Mouse (Mus musculus): Measurements from ENCODE around the gene Mpdz. TPM values are rescaled to one million over a fixed set of nuclear protein-coding genes. Genes with fewer than 3 reads are reported as not detected.

Gene Mpdz
- polyA plus RNA-seq, 1 experiment from 2014 or later = 45.3 TPM

DNA sequence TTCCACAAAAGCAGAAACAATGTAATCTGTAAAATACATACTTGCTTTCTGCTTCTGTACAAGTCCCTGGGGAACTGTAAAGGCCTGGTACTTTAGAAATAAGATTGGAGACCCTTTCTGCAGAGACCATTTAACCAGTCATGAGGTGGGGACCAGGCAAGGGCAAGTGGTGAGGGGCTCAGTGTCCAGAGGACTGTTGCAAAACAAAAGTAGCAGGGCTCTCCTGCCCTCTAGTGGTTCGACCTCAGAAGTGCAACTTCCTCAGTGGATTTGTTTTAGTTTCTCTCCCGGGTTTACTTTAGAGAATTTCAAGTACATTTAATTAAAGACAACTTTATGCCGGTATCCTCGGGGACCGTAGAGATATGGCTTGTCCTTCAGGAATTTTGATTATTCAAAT lies 190.7 kb downstream of the Mpdz start:
- DNase-seq (ENCODE audit: low spot score) (peak; percentile 83), ATAC-seq (ENCODE audit: low FRiP score) (peak; percentile 78)
- Histone ChIP-seq H3K27ac (ENCODE audit: low read depth, low read length) (no peak overlapping the region), H3K9ac (ENCODE audit: low read depth, low read length) (no peak overlapping the region), H3K27me3 (ENCODE audit: control insufficient read depth, insufficient read depth, low read length) (no peaks in the 10 kb centered on the region), H3K36me3 (ENCODE audit: control insufficient read depth, insufficient read depth, low read length) (no peaks in the 10 kb centered on the region), H3K4me2 (replicated peaks; ENCODE audit: low read depth, low read length) (no peak overlapping the region), H3K9me3 (ENCODE audit: control insufficient read depth, low read length) (no peaks in the 10 kb centered on the region), H3K4me3 (ENCODE audit: low read depth, low read length) (no peak overlapping the region), H3K4me1 (replicated peaks; ENCODE audit: control insufficient read depth, insufficient read depth, low read length) (no peaks in the 10 kb centered on the region)
- 13% methylated on average over 5 of the region's 5 CpGs for WGBS

- ATAC-seq (ENCODE audit: low FRiP score) (no peak), DNase-seq (ENCODE audit: low spot score) (no peak)
- no peak overlapping the region for H3K27ac ChIP-seq (ENCODE audit: low read depth, low read length)
- no peaks in the 10 kb centered on the region for H3K9me3 ChIP-seq (ENCODE audit: control insufficient read depth, low read length)
- no peaks in the 10 kb centered on the region for H3K4me1 ChIP-seq (replicated peaks; ENCODE audit: control insufficient read depth, insufficient read depth, low read length)
- H3K4me2 ChIP-seq (replicated peaks; ENCODE audit: low read depth, low read length) = no peak overlapping the region
- H3K9ac ChIP-seq (ENCODE audit: low read depth, low read length) = no peak overlapping the region
- no peak overlapping the region for H3K4me3 ChIP-seq (ENCODE audit: low read depth, low read length)
- no peaks in the 10 kb centered on the region for H3K27me3 ChIP-seq (ENCODE audit: control insufficient read depth, insufficient read depth, low read length)
- H3K36me3 ChIP-seq (ENCODE audit: control insufficient read depth, insufficient read depth, low read length) = no peaks in the 10 kb centered on the region
- WGBS = 77% methylated on average over 2 of the region's 2 CpGs
Measured at GRCm38 (mm10) chr4:81249245-81249644, 193.4 kb downstream of the Mpdz start.

DNA sequence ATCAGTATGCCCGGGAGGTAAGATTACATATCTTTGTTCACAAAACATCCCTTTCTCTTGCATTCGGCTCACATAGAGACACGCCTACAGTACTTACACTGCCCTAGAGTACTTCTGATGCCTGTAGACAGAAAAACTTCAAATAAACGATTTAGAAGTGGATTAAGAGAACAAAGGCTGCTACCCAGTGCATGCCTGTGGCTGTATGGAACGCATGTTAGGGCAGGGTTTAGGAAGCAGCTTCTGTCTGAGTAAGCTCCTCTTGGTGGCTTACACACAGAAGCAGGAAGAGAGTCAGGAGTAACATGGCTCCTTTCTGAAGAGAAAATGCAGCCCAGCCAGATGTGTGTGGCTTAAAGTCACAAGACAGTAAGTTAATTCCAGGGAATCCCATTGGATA lies 206.4 kb downstream of the Mpdz start:
- H3K9me3 ChIP-seq (ENCODE audit: control insufficient read depth, low read length) = no peaks in the 10 kb centered on the region
- no peaks in the 10 kb centered on the region for H3K36me3 ChIP-seq (ENCODE audit: control insufficient read depth, insufficient read depth, low read length)
- H3K4me2 ChIP-seq (replicated peaks; ENCODE audit: low read depth, low read length) = no peak overlapping the region
- H3K27ac ChIP-seq (ENCODE audit: low read depth, low read length) = no peak overlapping the region
- H3K27me3 ChIP-seq (ENCODE audit: control insufficient read depth, insufficient read depth, low read length) = no peaks in the 10 kb centered on the region
- no peak overlapping the region for H3K9ac ChIP-seq (ENCODE audit: low read depth, low read length)
- ATAC-seq (ENCODE audit: low FRiP score) (no peak), DNase-seq (ENCODE audit: low spot score) (no peak)
- 80% methylated on average over 5 of the region's 5 CpGs for WGBS
- no peak overlapping the region for H3K4me3 ChIP-seq (ENCODE audit: low read depth, low read length)
- no peaks in the 10 kb centered on the region for H3K4me1 ChIP-seq (replicated peaks; ENCODE audit: control insufficient read depth, insufficient read depth, low read length)

Measured in hindbrain, embryonic 11.5 days (tissue).